Comparison of ENCODE assay signal across 11 mouse cellular contexts in the genomic region with DNA sequence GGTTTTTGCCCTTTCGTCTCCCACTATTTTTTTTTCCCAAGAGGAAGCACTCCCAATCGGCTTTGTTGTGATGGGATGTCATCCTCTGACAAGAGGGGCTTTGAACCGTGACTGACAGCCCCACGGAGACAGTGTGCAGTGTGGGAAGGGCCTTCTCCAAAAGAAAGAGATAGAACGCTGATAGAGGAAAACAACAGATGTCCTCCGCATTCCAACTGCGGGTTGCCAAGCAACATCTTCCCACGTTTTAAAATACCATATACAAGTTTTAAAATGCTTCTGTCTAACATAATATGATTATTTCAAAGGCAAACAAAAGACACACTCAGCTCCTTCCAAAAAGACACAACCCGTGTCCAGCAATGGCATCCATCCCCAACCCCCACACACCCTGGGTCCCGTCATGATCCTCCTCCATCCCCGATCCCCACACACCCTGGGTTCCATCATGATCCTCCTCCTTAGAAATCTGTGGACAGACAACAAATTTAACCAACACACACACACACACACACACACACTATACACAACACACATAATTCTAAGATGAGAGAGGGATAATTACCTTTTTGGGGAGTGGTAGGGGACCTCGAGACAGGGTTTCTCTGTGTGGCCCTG. TPM values are rescaled to one million over a fixed set of nuclear protein-coding genes. Genes with fewer than 3 reads are reported as not detected.
DNase-seq lines count a peak whose midpoint lies in the region; ATAC-seq lines count a peak whose summit lies in the region.
"Had no signal": no experiment of that assay in that cellular context is flagged by ENCODE, and none has a peak within 500 bp of the region (broad histone marks: within the 10 kb centered on the region; RNA-seq: fewer than 3 reads in every experiment).

No protein-coding gene starts in this region.

- ATAC-seq in hindbrain, embryonic 13.5 days (ENCODE audit: low FRiP score), result 0 out of 2 replicates have a peak, but pooled peaks have one; percentile 57
- ATAC-seq in erythroblast, adult 5-6 weeks (replicated peaks; ENCODE audit: low FRiP score, poor library complexity, severe bottlenecking), result no peak

- DNase-seq in retina, embryonic 14.5 days (ENCODE audit: low spot score), result peak; percentile 15
- DNase-seq in retina, postnatal 1 day, result no peak
- DNase-seq in left cerebral cortex, postnatal 36 days (ENCODE audit: low spot score in 2 of 2), result peak; percentile 51 to 52
- DNase-seq in gastrocnemius, postnatal 14 days, result no peak
- DNase-seq in limb, embryonic 10.5 days (ENCODE audit: low spot score), result no peak
- DNase-seq in thymus, postnatal 14 days, result no peak
- DNase-seq: kidney, adult 8-10 months; liver, embryonic 13.5 days had no signal

- H3K4me1 ChIP-seq in hindbrain, embryonic 13.5 days (replicated peaks), result peaks cover 9% of the 10 kb centered on the region
- no peaks in the 10 kb centered on the region for H3K4me1 ChIP-seq in limb, embryonic 10.5 days
- H3K4me1 ChIP-seq: liver, embryonic 13.5 days had no signal

- H3K9me3 ChIP-seq in hindbrain, embryonic 13.5 days, result no peaks in the 10 kb centered on the region
- H3K9me3 ChIP-seq in limb, embryonic 10.5 days (replicated peaks), result no peaks in the 10 kb centered on the region
- H3K9me3 ChIP-seq: liver, embryonic 13.5 days had no signal

- H3K27me3 ChIP-seq in hindbrain, embryonic 13.5 days, result no peaks in the 10 kb centered on the region
- no peaks in the 10 kb centered on the region for H3K27me3 ChIP-seq in limb, embryonic 10.5 days (ENCODE audit: low read depth, poor library complexity, severe bottlenecking)
- H3K27me3 ChIP-seq: CH12.LX; liver, embryonic 13.5 days had no signal

- no peak overlapping the region for H3K27ac ChIP-seq in hindbrain, embryonic 13.5 days
- H3K27ac ChIP-seq in limb, embryonic 10.5 days, result no peak overlapping the region
- H3K27ac ChIP-seq: liver, embryonic 13.5 days had no signal

- H3K9ac ChIP-seq in hindbrain, embryonic 13.5 days, result 0 out of 2 replicates have a peak overlapping the region, but pooled peaks have one; percentile 35
- H3K9ac ChIP-seq: liver, embryonic 13.5 days had no signal

- intact Hi-C loops in left cerebral cortex, postnatal 36 days (cut with DNase I), result loop anchor here (5.0 kb wide), 1 partner anchor 173 kb away; no protein-coding TSS in a partner anchor
- intact Hi-C loops in gastrocnemius, postnatal 14 days (cut with DNase I; ENCODE audit: low total_unique reads), result loop anchor here (5.0 kb wide), 1 partner anchor 73 kb away; no protein-coding TSS in a partner anchor

- H3K4me3 ChIP-seq in hindbrain, embryonic 13.5 days, result no peak overlapping the region
- H3K4me3 ChIP-seq in limb, embryonic 10.5 days, result no peak overlapping the region
- H3K4me3 ChIP-seq: liver, embryonic 13.5 days had no signal

- H3K36me3 ChIP-seq in hindbrain, embryonic 13.5 days, result no peaks in the 10 kb centered on the region
- no peaks in the 10 kb centered on the region for H3K36me3 ChIP-seq in limb, embryonic 10.5 days
- H3K36me3 ChIP-seq: liver, embryonic 13.5 days had no signal

- WGBS in hindbrain, embryonic 13.5 days, result 24% methylated on average over 12 of the region's 12 CpGs
- WGBS in limb, embryonic 10.5 days, result 67% methylated on average over 12 of the region's 12 CpGs

- peak overlapping the region; percentile 36; the same call in 1 of the 2 replicates for H3K4me2 ChIP-seq in hindbrain, embryonic 13.5 days
- H3K4me2 ChIP-seq: liver, embryonic 13.5 days had no signal

RNA-seq across cellular contexts. Expression of a gene that starts 23.8 kb away (rescaled TPM):
- polyA plus RNA-seq in hindbrain, embryonic 13.5 days (2015; fragmentation: Nextera tagmentation; extraction: Ambion mirVana), result 76.0 and 82.5 TPM in 2 replicates
- total RNA-seq in left cerebral cortex, postnatal 36 days (2021), result 100 to 1,000 TPM; 267 to 277 TPM
- total RNA-seq in gastrocnemius, postnatal 14 days (2021), result 10 to 100 TPM; 33.4 to 39.2 TPM
- 77.8 and 106 TPM in 2 replicates for total RNA-seq in erythroblast, adult 5-6 weeks (2015; ENCODE audit: low replicate concordance)
- 76.8 and 86.9 TPM in 2 replicates for total RNA-seq in erythroblast, adult 5-6 weeks (2017; ENCODE audit: low replicate concordance)
- 45.3 and 46.5 TPM in 2 replicates for polyA plus RNA-seq in limb, embryonic 10.5 days (2016; fragmentation: Nextera tagmentation; extraction: Ambion mirVana)

RNA-seq across cellular contexts. Expression of a gene that starts 51.3 kb away (rescaled TPM):
- 29.6 and 36.7 TPM in 2 replicates for polyA plus RNA-seq in hindbrain, embryonic 13.5 days (2015; fragmentation: Nextera tagmentation; extraction: Ambion mirVana)
- 10 to 100 TPM; 36.9 to 50.0 TPM for total RNA-seq in left cerebral cortex, postnatal 36 days (2021)
- total RNA-seq in gastrocnemius, postnatal 14 days (2021), result under 1 TPM; 0.24 to 0.68 TPM
- total RNA-seq in erythroblast, adult 5-6 weeks (2015; ENCODE audit: low replicate concordance), result not detected in 2 replicates
- total RNA-seq in erythroblast, adult 5-6 weeks (2017; ENCODE audit: low replicate concordance), result not detected in 2 replicates
- polyA plus RNA-seq in limb, embryonic 10.5 days (2016; fragmentation: Nextera tagmentation; extraction: Ambion mirVana), result 10.1 and 10.7 TPM in 2 replicates

Comparison
In these comparisons a context has a peak if more than half of its experiments do, and no peak if none do; other contexts are left out.
1. DNase-seq: peak in retina, embryonic 14.5 days (single experiment) and left cerebral cortex, postnatal 36 days (2 of 2); none in retina, postnatal 1 day (single experiment), gastrocnemius, postnatal 14 days (single experiment), limb, embryonic 10.5 days (single experiment) and thymus, postnatal 14 days (single experiment).
2. RNA of a gene that starts 51.3 kb away (total RNA-seq): 36.9 to 50.0 TPM in left cerebral cortex, postnatal 36 days; 0.24 to 0.68 TPM in gastrocnemius, postnatal 14 days and not detected in erythroblast, adult 5-6 weeks; every median in the first group is over 10 times any median in the second.